Mouse (Mus musculus) neural tube, embryonic 14.5 days (tissue): ENCODE measurements around the gene Nip7. TPM values are rescaled to one million over a fixed set of nuclear protein-coding genes. Genes with fewer than 3 reads are reported as not detected.

ENCODE experiments used
- ATAC-seq: fragments of 200-750 bp; cut with Nextera tagmentation; 2 replicates; pipeline ENCODE4 v1.8.0; 2017; ENCODE audit warnings: low read depth, mild to moderate bottlenecking, moderate TSS enrichment, moderate library complexity
- H3K27ac ChIP-seq: fragments of 300-500 bp; sonication (generic); 2 replicates; pipeline ENCODE4 v1.5.1; 2014; ENCODE audit warnings: low read depth, mild to moderate bottlenecking, control low read depth, low read length, moderate library complexity, mixed read lengths
- H3K27me3 ChIP-seq: fragments of 300-500 bp; sonication (generic); 2 replicates; pipeline ENCODE4 v1.6.1; 2014; ENCODE audit warnings: low read length; ENCODE audit not compliant: control insufficient read depth, insufficient read depth
- H3K36me3 ChIP-seq: fragments of 300-500 bp; sonication (generic); 2 replicates; pipeline ENCODE4 v1.6.1; 2014; ENCODE audit warnings: low read length, mixed read lengths; ENCODE audit not compliant: control insufficient read depth, insufficient read depth
- H3K4me1 ChIP-seq: fragments of 300-500 bp; sonication (generic); 2 replicates; pipeline ENCODE4 v1.6.1; 2014; ENCODE audit warnings: low read length; ENCODE audit not compliant: control insufficient read depth, insufficient read depth
- H3K4me2 ChIP-seq: fragments of 300-500 bp; sonication (generic); 2 replicates; pipeline ENCODE4 v1.6.1; 2014; ENCODE audit warnings: mild to moderate bottlenecking, low read depth, low read length, control low read depth
- H3K4me3 ChIP-seq: fragments of 300-500 bp; sonication (generic); 2 replicates; pipeline ENCODE4 v1.5.1; 2014; ENCODE audit warnings: low read depth, low read length, control low read depth, mixed read lengths
- H3K9ac ChIP-seq: fragments of 300-500 bp; sonication (generic); replicated peaks from 2 replicates; pipeline ENCODE4 v1.6.1; 2014; ENCODE audit warnings: low read depth, mild to moderate bottlenecking, control low read depth, low read length, mixed read lengths
- H3K9me3 ChIP-seq: fragments of 300-500 bp; sonication (generic); 2 replicates; pipeline ENCODE4 v1.6.1; 2016; ENCODE audit warnings: low read length; ENCODE audit not compliant: control insufficient read depth
- WGBS: fragments of 180-500 bp; shearing (Covaris S2); extraction: QIAGEN DNeasy Blood & Tissue Kit; methylation state at CpG from one replicate; pipeline ENCODE4 v1.1.7; 2014; 5-methylcytosine and 5-hydroxymethylcytosine counted together
- polyA plus RNA-seq: library from polyadenylated mRNA; unstranded; fragments of >200 nt; fragmentation: Nextera tagmentation; extraction: Ambion mirVana; gene quantifications from 2 replicates; pipeline ENCODE4 v1.2.1, GENCODE M21; 2014

Gene Nip7
- 62.5 and 65.5 TPM in 2 replicates for polyA plus RNA-seq

DNA sequence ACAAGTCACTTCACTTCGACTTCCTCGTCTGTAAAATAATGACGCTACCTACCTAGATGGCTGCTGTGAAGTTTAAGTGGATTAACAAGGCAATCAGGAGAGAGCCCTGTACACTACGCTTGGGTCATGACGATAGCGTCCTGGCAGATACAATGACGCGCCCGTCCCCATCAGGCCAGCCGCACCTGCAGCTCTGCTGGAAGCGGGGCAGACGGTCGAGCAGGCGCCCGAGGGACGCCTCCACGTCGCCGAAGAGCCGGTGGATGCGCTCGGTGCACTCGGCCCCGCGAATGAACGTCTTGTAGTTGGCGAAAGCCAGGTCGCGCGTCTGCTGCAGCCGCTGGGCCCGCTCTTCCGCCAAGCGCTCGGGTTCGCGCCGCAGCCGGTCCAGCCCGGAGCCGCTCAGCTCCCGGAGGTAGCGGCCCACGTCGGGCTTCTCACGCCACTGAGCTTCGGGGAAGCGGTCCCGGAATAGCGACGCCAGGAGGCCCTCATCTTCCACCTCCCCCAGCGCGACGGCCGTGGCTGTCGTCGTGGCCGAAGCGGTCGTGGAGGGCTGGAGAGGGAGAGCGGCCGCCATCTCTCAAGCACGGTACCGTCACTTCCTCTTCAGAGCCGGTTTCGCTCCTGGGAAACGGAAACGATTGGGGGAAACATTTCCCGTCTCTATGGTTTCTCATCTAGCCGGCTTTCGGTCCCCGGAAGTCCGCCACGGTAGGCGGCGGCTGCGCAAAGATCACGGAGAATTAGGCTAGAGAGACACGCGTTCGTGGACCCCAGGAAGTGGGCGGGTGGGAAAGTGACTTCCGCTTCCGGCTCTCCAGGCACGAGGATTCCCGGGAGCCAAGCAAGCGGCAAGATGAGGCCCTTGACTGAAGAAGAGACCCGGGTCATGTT, at the start of gene Nip7, which contains the start of gene Cog8:
Gene Nip7, plus strand, starts transcription at position 802 of the 897 bp plus-strand sequence.
Gene Cog8, minus strand, starts transcription at position 614 of the 897 bp plus-strand sequence.
- WGBS: under 1% methylated on average over 87 of the region's 88 CpGs
- no peaks in the 10 kb centered on the region for H3K9me3 ChIP-seq
- H3K36me3 ChIP-seq: peaks cover 31% of the 10 kb centered on the region

DNA sequence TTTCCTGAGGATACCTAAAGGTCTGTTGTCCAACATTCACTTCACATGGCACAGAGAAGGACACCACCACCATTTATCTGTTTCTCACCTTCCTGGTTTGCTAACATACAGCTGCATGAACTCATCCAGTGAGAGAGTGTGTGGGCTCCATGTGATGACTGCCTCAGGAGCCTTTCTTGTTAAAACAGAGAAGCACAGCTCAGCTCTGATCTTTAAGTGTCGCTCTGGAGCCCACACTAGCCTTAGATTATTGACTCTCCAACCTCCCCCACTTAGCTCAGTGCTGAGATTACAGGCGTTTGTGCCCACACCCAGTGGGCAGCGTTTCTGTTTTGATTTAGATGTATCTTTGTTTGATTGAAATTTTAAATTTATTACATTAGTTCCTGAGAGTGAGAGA, 48.9 kb upstream of the Nip7 start:
- Histone ChIP-seq H3K27ac (no peak overlapping the region), H3K27me3 (no peaks in the 10 kb centered on the region), H3K9me3 (no peaks in the 10 kb centered on the region), H3K4me2 (no peak overlapping the region), H3K36me3 (peaks cover 8% of the 10 kb centered on the region; the same call in 1 of the 2 replicates), H3K4me3 (no peak overlapping the region), H3K4me1 (no peaks in the 10 kb centered on the region), H3K9ac (no peak overlapping the region)
- WGBS: 91% methylated on average over 3 of the region's 3 CpGs
- ATAC-seq: no peak

More for the DNA sequence above, at the start of gene Nip7, which contains the start of gene Cog8:
- H3K4me1 ChIP-seq: peaks cover 15% of the 10 kb centered on the region
- H3K4me2 ChIP-seq: peak within 1 kb of the TSS; percentile 98
- H3K4me3 ChIP-seq: peak within 1 kb of the TSS; percentile 97
- H3K9ac ChIP-seq: peak within 1 kb of the TSS; percentile 85
- ATAC-seq: peak; percentile 96
- H3K27me3 ChIP-seq: 0 out of 2 replicates have a peak, but pooled peaks cover 3% of the 10 kb centered on the region
- peak within 1 kb of the TSS; percentile 85 for H3K27ac ChIP-seq

DNA sequence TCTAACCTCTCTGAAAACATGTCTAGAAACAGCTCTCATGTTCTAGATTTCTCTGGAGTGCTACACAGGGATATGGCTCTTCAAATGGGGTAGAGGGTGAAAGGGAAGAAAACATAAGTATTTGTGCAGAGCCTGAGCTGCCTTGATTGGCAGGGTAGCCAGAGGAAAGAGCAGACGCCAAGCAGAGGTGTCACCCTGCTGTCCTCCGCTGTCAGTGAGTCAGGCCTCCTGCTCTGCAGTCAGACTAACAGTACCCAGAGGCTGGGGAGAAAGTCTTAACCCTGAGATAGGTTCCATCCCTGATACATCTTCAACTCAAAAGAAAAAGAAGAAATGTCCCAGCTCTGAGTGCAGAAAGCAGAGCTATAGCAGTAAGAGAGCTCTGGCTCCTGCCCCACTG, 44.0 kb upstream of the Nip7 start:
- Histone ChIP-seq H3K27ac (no peak overlapping the region), H3K9me3 (no peaks in the 10 kb centered on the region), H3K4me3 (no peak overlapping the region), H3K9ac (no peak overlapping the region), H3K36me3 (peaks cover 8% of the 10 kb centered on the region), H3K4me1 (no peaks in the 10 kb centered on the region), H3K4me2 (no peak overlapping the region), H3K27me3 (no peaks in the 10 kb centered on the region)
- 90% methylated on average over 2 of the region's 2 CpGs for WGBS
- no peak for ATAC-seq

DNA sequence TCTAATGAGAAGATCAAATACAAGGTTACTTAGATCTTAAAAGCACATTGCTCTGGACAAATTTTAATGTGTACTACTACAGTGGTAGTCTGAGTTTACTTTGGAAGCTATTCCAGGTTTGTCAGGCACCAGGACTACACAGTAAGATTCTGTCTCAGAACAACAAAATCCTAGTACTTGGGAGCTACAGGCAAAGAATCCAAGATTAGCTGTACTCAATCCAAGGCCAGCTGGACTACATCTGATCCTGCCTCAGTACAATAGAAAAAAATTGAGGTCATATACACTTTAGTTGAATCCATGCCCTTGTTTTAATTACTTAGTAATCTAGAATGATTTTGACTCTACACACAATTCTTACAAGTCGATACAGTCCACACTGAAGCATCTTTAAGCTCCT, 41.8 kb upstream of the Nip7 start:
- Histone ChIP-seq H3K9me3 (no peaks in the 10 kb centered on the region), H3K4me2 (no peak overlapping the region), H3K27me3 (no peaks in the 10 kb centered on the region), H3K27ac (no peak overlapping the region), H3K4me3 (no peak overlapping the region), H3K36me3 (peaks cover 8% of the 10 kb centered on the region), H3K9ac (no peak overlapping the region), H3K4me1 (no peaks in the 10 kb centered on the region)
- no peak for ATAC-seq
- WGBS: 95% methylated on average over 1 of the region's 1 CpGs

DNA sequence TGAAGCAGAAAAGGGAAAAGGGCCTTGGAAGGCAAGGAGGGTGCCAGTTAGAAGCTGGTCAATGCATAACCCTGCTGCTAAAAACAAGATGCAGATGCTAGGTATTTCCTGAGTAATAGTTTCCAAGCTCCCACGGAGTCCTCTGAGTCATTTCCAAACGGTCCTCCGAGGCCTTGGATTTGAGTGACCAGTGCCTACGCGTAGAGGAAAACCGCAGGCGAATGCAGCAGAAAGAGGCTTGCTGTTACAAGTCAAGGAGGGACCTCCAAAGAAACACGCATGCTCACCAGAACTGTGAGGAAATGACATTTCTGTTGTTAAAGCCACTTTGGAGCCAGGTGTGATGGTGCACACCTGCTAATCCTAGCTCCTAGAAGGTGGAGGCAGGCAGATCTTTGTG, 33.2 kb upstream of the Nip7 start:
- no peak overlapping the region for H3K4me3 ChIP-seq
- no peaks in the 10 kb centered on the region for H3K9me3 ChIP-seq
- H3K9ac ChIP-seq: no peak overlapping the region
- WGBS: 91% methylated on average over 8 of the region's 8 CpGs
- no peaks in the 10 kb centered on the region for H3K27me3 ChIP-seq
- H3K4me2 ChIP-seq: no peak overlapping the region
- ATAC-seq: no peak
- no peak overlapping the region for H3K27ac ChIP-seq
- H3K36me3 ChIP-seq: no peaks in the 10 kb centered on the region
- no peaks in the 10 kb centered on the region for H3K4me1 ChIP-seq

DNA sequence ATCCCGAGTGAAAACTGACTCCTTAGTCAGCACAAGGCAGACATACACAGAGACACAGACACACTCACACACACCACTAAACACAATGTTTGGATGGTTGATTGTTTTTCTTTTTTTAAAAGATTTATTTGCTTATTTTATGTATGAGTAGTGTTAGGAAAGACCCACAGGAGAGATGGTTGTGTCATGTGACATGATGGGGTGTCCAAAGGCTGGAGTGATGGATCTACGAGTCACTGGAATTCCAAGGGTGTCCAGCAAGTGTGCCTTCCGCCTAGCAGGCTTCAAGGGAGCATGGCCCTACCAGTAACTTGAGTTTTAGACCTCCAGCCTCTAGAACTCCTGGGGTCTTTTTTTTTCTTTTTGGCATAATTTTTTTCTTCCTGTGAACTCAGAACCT, 27.4 kb upstream of the Nip7 start:
- no peaks in the 10 kb centered on the region for H3K27me3 ChIP-seq
- no peak overlapping the region for H3K4me3 ChIP-seq
- 77% methylated on average over 3 of the region's 3 CpGs for WGBS
- peaks cover 15% of the 10 kb centered on the region; the same call in 1 of the 2 replicates for H3K4me1 ChIP-seq
- H3K27ac ChIP-seq: no peak overlapping the region
- no peaks in the 10 kb centered on the region for H3K9me3 ChIP-seq
- no peaks in the 10 kb centered on the region for H3K36me3 ChIP-seq
- H3K4me2 ChIP-seq: no peak overlapping the region
- no peak overlapping the region for H3K9ac ChIP-seq
- ATAC-seq: no peak

DNA sequence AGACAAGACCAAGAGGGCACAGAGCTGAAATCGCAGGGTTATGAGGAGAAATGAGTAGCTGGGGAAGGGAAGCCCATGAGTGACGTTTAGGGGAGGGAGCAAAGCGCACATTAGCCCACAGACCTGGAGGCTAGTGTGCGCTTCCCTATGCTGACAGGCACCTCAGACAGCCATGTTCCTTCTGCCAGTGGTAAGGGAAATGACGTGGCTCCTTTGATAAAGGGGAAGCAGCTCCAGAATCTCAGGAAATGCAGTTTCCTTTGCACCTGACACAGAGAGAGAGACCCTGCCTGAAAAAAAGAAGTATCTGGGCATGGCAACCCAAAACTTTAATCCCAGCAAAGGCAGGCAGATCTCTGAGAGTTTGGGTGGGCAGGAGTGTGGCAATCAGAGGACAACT, 26.6 kb upstream of the Nip7 start:
- Histone ChIP-seq H3K9ac (no peak overlapping the region), H3K36me3 (no peaks in the 10 kb centered on the region), H3K27ac (no peak overlapping the region), H3K9me3 (no peaks in the 10 kb centered on the region), H3K4me1 (peaks cover 15% of the 10 kb centered on the region; the same call in 1 of the 2 replicates), H3K27me3 (no peaks in the 10 kb centered on the region), H3K4me3 (no peak overlapping the region), H3K4me2 (no peak overlapping the region)
- no peak for ATAC-seq
- 80% methylated on average over 5 of the region's 5 CpGs for WGBS

DNA sequence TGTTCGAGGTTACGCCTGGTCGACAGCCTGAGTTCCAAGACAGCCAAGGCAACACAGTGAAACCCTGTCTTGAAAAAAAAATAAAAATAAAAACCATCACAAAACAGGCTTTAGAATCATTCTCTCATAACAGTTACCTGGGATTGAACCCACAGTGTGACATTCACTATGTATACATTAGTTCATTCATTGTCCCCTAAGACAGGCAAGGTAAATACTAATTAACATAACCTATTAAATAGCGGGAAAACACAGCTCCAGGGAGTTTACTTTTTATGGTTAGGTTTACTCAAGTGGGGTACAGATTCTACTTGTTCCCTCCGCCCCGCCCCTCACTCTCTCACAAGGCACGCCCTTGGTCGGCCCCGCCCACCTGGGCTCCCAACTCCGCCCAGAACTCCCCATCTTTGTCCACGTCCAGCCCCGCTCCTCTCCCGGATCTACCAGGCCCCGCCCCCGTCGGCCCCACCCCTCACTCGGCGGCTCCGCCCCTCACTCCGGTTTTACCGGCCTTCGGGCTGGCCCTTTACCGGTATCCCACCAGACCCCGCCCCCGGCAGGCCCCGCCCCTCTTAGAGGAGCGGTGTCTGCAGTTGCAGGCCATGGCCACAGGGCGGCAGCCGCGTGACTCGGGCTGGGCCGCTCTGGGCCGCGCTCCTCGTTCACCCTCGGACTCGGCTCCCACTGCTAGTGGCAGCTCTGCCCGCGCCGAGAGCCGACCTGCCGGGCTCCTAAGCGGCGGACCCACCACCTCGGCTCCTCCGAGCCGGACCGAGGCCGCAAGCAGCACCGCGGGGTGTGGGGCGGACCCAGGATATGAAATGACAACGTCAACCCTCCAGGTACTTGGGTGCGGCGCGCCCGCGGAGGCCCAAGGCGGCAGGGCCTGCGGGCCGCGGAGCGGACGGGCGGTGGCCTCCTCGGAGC, 25.8 kb upstream of the Nip7 start, which contains the start of gene Vps4a:
Gene Vps4a, plus strand, starts transcription at position 573 of the 927 bp plus-strand sequence.
- peak within 1 kb of the TSS; percentile 92 for H3K4me3 ChIP-seq
- H3K9ac ChIP-seq: peak within 1 kb of the TSS; percentile 97
- no peaks in the 10 kb centered on the region for H3K27me3 ChIP-seq
- WGBS: 4% methylated on average over 65 of the region's 66 CpGs
- peaks cover 15% of the 10 kb centered on the region; the same call in 1 of the 2 replicates for H3K4me1 ChIP-seq
- no peaks in the 10 kb centered on the region for H3K36me3 ChIP-seq
- peak within 1 kb of the TSS; percentile 74 for H3K27ac ChIP-seq
- H3K9me3 ChIP-seq: no peaks in the 10 kb centered on the region
- peak; percentile 95 for ATAC-seq
- peak within 1 kb of the TSS; percentile 87 for H3K4me2 ChIP-seq
